Mouse (Mus musculus) midbrain, postnatal 0 days (tissue): ENCODE results near the gene Nsa2. TPM values are rescaled to one million over a fixed set of nuclear protein-coding genes. Genes with fewer than 3 reads are reported as not detected.
A peak's percentile ranks its signal among the peaks of the same experiment; 100 is the strongest.
"Not testable (repeated sequence)": the region's sequence is repeated elsewhere in the genome, so short reads cannot be mapped to it uniquely, and the experiment has no call there.

ENCODE experiments used
- ATAC-seq: fragments of 200-750 bp; cut with Nextera tagmentation; 2 replicates; pipeline ENCODE4 v1.8.0; 2017; ENCODE audit warnings: moderate number of reproducible peaks, mild to moderate bottlenecking, moderate TSS enrichment, moderate library complexity; ENCODE audit not compliant: low FRiP score
- DNase-seq: peaks from one replicate; pipeline ENCODE4 v3.0.0-alpha.2; 2015; ENCODE audit warnings: low spot score
- H3K27ac ChIP-seq: fragments of 300-500 bp; sonication (generic); 2 replicates; pipeline ENCODE4 v1.5.1; 2014; ENCODE audit warnings: low read depth, mild to moderate bottlenecking, low read length, mixed read lengths
- H3K27me3 ChIP-seq: fragments of 300-500 bp; sonication (generic); 2 replicates; pipeline ENCODE4 v1.6.1; 2014; ENCODE audit warnings: low read length, control low read depth, mixed read lengths; ENCODE audit not compliant: insufficient read depth
- H3K36me3 ChIP-seq: fragments of 300-500 bp; sonication (generic); 2 replicates; pipeline ENCODE4 v1.6.1; 2014; ENCODE audit warnings: low read length, control low read depth, mixed read lengths; ENCODE audit not compliant: insufficient read depth
- H3K4me1 ChIP-seq: fragments of 300-500 bp; sonication (generic); 2 replicates; pipeline ENCODE4 v1.6.1; 2014; ENCODE audit warnings: mild to moderate bottlenecking, control low read depth, antibody characterized with exemption, low read length, mixed read lengths; ENCODE audit not compliant: insufficient read depth
- H3K4me2 ChIP-seq: fragments of 300-500 bp; sonication (generic); 2 replicates; pipeline ENCODE4 v1.6.1; 2014; ENCODE audit warnings: low read depth, mild to moderate bottlenecking, low read length, mixed read lengths; ENCODE audit not compliant: poor library complexity, severe bottlenecking
- H3K4me3 ChIP-seq: fragments of 300-500 bp; sonication (generic); 2 replicates; pipeline ENCODE4 v1.5.1; 2014; ENCODE audit warnings: low read depth, mild to moderate bottlenecking, low read length, moderate library complexity
- H3K9ac ChIP-seq: fragments of 300-500 bp; sonication (generic); replicated peaks from 2 replicates; pipeline ENCODE4 v1.6.1; 2014; ENCODE audit warnings: mild to moderate bottlenecking, low read length, moderate library complexity, mixed read lengths; ENCODE audit not compliant: poor library complexity, severe bottlenecking
- H3K9me3 ChIP-seq: fragments of 300-500 bp; sonication (generic); 2 replicates; pipeline ENCODE4 v1.6.1; 2016; ENCODE audit warnings: low read length, control low read depth
- CTCF ChIP-seq: IDR thresholded peaks from 2 replicates; pipeline ENCODE4 v1.5.1; 2016; ENCODE audit warnings: antibody characterized with exemption, mild to moderate bottlenecking
- WGBS: fragments of 180-500 bp; shearing (Covaris S2); extraction: QIAGEN DNeasy Blood & Tissue Kit; methylation state at CpG from one replicate; pipeline ENCODE4 v1.1.7; 2014; 5-methylcytosine and 5-hydroxymethylcytosine counted together
- polyA plus RNA-seq: library from polyadenylated mRNA; unstranded; fragments of >200 nt; fragmentation: Nextera tagmentation; extraction: Ambion mirVana; gene quantifications from 2 replicates; pipeline ENCODE4 v1.2.1, GENCODE M21; 2015
- total RNA-seq: library from RNA; depleted of rRNA; stranded (reverse); fragments of >200 nt; gene quantifications from 2 replicates; pipeline ENCODE4 v1.2.3, GENCODE M21; 2014

Gene Nsa2
- total and polyA plus RNA-seq, 2 experiments from 2014 or later: 24.1 to 35.6 TPM

GRCm38 (mm10) chr13:97129654-97130053, 8.1 kb downstream of the Nsa2 start:
- not testable (repeated sequence) for H3K4me1 ChIP-seq, H3K4me3 ChIP-seq, H3K9ac ChIP-seq, DNase-seq, H3K27me3 ChIP-seq, H3K4me2 ChIP-seq, H3K9me3 ChIP-seq, ATAC-seq, H3K27ac ChIP-seq
- peaks cover 14% of the 10 kb centered on the region for H3K36me3 ChIP-seq
- WGBS: 100% methylated on average over 2 of the region's 4 CpGs

DNA sequence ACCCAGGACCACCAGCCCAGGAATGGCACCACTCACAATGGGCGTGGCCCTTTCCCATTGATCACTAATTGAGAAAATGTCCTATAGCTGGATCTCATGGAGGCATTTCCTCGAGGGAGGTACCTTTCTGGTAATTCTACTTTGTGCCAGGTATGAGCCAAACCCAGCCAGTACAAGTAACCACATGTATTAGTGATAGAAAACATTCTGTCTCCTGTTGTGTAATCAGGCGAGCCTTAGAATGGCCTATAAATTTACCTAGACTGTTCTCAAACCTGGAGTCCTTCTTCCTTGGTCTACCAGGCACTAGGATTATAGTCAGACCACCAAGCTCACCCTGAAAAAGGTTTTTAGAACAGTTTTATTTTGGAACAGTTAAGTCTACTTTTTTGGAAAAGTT, 16.4 kb downstream of the Nsa2 start:
- no peak for ATAC-seq
- H3K36me3 ChIP-seq: peaks cover 49% of the 10 kb centered on the region
- no peaks in the 10 kb centered on the region for H3K4me1 ChIP-seq
- no peak overlapping the region for H3K9ac ChIP-seq
- DNase-seq: no peak
- WGBS: 76% methylated on average over 3 of the region's 3 CpGs
- no peak overlapping the region for H3K4me2 ChIP-seq
- H3K27me3 ChIP-seq: no peaks in the 10 kb centered on the region
- H3K27ac ChIP-seq: no peak overlapping the region
- H3K4me3 ChIP-seq: no peak overlapping the region
- no peak for TF ChIP-seq CTCF
- no peaks in the 10 kb centered on the region for H3K9me3 ChIP-seq

GRCm38 (mm10) chr13:97109046-97109445, 28.7 kb downstream of the Nsa2 start:
- H3K4me1 ChIP-seq: no peaks in the 10 kb centered on the region
- 85% methylated on average over 4 of the region's 4 CpGs for WGBS
- no peak overlapping the region for H3K4me2 ChIP-seq
- H3K27me3 ChIP-seq: no peaks in the 10 kb centered on the region
- H3K4me3 ChIP-seq: no peak overlapping the region
- H3K36me3 ChIP-seq: peaks cover 5% of the 10 kb centered on the region
- no peak overlapping the region for H3K27ac ChIP-seq
- H3K9me3 ChIP-seq: no peaks in the 10 kb centered on the region
- ATAC-seq (no peak), DNase-seq (no peak)
- no peak for TF ChIP-seq CTCF
- H3K9ac ChIP-seq: no peak overlapping the region

DNA sequence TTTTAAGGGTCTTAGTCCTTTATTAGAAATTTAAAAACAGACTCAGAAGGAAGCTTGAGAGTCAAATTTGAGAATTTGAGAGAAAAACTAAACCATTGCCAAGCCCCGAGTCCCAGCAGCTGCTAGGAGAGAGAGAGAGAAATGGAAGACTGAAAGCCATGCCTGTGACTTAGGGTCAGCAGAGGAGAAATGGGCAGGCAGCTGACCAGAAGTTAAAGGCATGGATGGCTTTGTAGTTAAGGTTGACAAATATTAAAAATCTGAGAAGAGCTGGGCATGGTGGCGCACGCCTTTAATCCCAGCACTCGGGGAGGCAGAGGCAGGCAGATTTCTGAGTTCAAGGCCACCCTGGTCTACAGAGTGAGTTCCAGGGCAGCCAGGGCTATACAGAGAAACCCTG, 30.0 kb downstream of the Nsa2 start:
- H3K9me3 ChIP-seq, H3K9ac ChIP-seq, ATAC-seq, H3K27me3 ChIP-seq, H3K4me3 ChIP-seq, H3K36me3 ChIP-seq, H3K27ac ChIP-seq, H3K4me2 ChIP-seq, DNase-seq, H3K4me1 ChIP-seq: not testable (repeated sequence)
- WGBS: 98% methylated on average over 4 of the region's 4 CpGs

DNA sequence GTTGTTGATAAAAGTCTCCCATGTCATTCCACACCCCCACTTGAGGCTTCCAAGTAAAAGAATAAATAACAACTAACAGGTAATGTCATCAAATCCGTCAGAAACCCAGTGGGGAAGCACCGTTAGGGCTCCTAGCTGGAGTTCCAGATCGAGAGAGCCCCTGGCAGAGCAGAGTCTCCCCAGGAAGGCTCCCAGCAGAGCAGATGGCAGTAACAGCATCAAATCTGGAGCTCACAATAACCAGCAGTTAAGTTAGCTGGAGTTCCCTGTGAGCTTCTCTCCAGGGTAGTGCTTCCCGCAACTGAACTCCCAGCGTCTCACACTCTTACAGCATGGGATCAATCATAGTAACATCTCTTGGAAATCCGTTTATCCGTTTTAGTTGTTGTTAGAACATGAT, 32.7 kb downstream of the Nsa2 start:
- WGBS: 65% methylated on average over 7 of the region's 7 CpGs
- Histone ChIP-seq H3K9me3 (no peaks in the 10 kb centered on the region), H3K36me3 (0 out of 2 replicates have a peak, but pooled peaks cover 2% of the 10 kb centered on the region), H3K4me2 (no peak overlapping the region), H3K9ac (no peak overlapping the region), H3K27me3 (no peaks in the 10 kb centered on the region), H3K4me3 (no peak overlapping the region), H3K4me1 (no peaks in the 10 kb centered on the region), H3K27ac (no peak overlapping the region)
- TF ChIP-seq CTCF: no peak
- ATAC-seq (no peak), DNase-seq (no peak)

- H3K4me3 ChIP-seq: no peak within 1 kb of the TSS
- WGBS: 77% methylated on average over 22 of the region's 22 CpGs
- peak; percentile 95 for TF ChIP-seq CTCF
- H3K4me1 ChIP-seq: no peaks in the 10 kb centered on the region
- H3K9ac ChIP-seq: no peak within 1 kb of the TSS
- H3K4me2 ChIP-seq: no peak within 1 kb of the TSS
- H3K27ac ChIP-seq: no peak within 1 kb of the TSS
- ATAC-seq (peak; percentile 70; the same call in 1 of the 2 replicates), DNase-seq (peak; percentile 85)
- H3K27me3 ChIP-seq: no peaks in the 10 kb centered on the region
- H3K36me3 ChIP-seq: no peaks in the 10 kb centered on the region; the same call in 1 of the 2 replicates
- no peaks in the 10 kb centered on the region for H3K9me3 ChIP-seq
Observed at GRCm38 (mm10) chr13:97099187-97099852, 38.4 kb downstream of the Nsa2 start, which contains the start of gene Gm6169. Gene Gm6169 (minus strand): TSS chr13:97099237.
